Mouse (Mus musculus): ENCODE data around the gene Arap1.

GRCm38 (mm10) chr7:101454479-101454878, 106.6 kb downstream of the Arap1 start:
- TF ChIP-seq CTCF (IDR thresholded peaks at IDR 0.05; ENCODE audit: low read depth, low read length) (no peak), POLR2A (IDR thresholded peaks at IDR 0.05; ENCODE audit: borderline replicate concordance, low read depth, low read length) (no peak)

Data from bone marrow macrophage, adult 2 months (primary cell).